Mouse (Mus musculus): ENCODE results near the gene Fermt2.
"Not testable (repeated sequence)": the region's sequence is repeated elsewhere in the genome, so short reads cannot be mapped to it uniquely, and the experiment has no call there.

Gene Fermt2

GRCm38 (mm10) chr14:45530364-45531345, 737 bp upstream of the Fermt2 start:
- in situ Hi-C loops (cut with MboI; ENCODE audit: low pct_unique_long_range_greater_than_20kb in 1 of 2, low sequenced_read_pairs in 2 of 2, unreplicated experiment in 1 of 2): no loop called here

- in situ Hi-C loops (cut with MboI; ENCODE audit: low pct_unique_long_range_greater_than_20kb in 1 of 2, low sequenced_read_pairs in 2 of 2, unreplicated experiment in 1 of 2): no loop called here
Measured at GRCm38 (mm10) chr14:45528861-45529260, 1.1 kb downstream of the Fermt2 start.

GRCm38 (mm10) chr14:45515771-45516170, 14.1 kb downstream of the Fermt2 start:
- in situ Hi-C loops (cut with MboI; ENCODE audit: low pct_unique_long_range_greater_than_20kb in 1 of 2, low sequenced_read_pairs in 2 of 2, unreplicated experiment in 1 of 2): no loop called here

GRCm38 (mm10) chr14:45510787-45511186, 19.1 kb downstream of the Fermt2 start:
- in situ Hi-C loops (cut with MboI; ENCODE audit: low pct_unique_long_range_greater_than_20kb in 1 of 2, low sequenced_read_pairs in 2 of 2, unreplicated experiment in 1 of 2): no loop called here

GRCm38 (mm10) chr14:45507923-45508322, 22.0 kb downstream of the Fermt2 start:
- in situ Hi-C loops (cut with MboI; ENCODE audit: low pct_unique_long_range_greater_than_20kb in 1 of 2, low sequenced_read_pairs in 2 of 2, unreplicated experiment in 1 of 2): no loop called here

- in situ Hi-C loops (cut with MboI; ENCODE audit: low pct_unique_long_range_greater_than_20kb in 1 of 2, low sequenced_read_pairs in 2 of 2, unreplicated experiment in 1 of 2): no loop called here
Measured at GRCm38 (mm10) chr14:45507447-45507846, 22.5 kb downstream of the Fermt2 start.

GRCm38 (mm10) chr14:45507032-45507431, 22.9 kb downstream of the Fermt2 start:
- in situ Hi-C loops (cut with MboI; ENCODE audit: low pct_unique_long_range_greater_than_20kb in 1 of 2, low sequenced_read_pairs in 2 of 2, unreplicated experiment in 1 of 2): no loop called here

GRCm38 (mm10) chr14:45506165-45506564, 23.8 kb downstream of the Fermt2 start:
- in situ Hi-C loops (cut with MboI; ENCODE audit: low pct_unique_long_range_greater_than_20kb in 1 of 2, low sequenced_read_pairs in 2 of 2, unreplicated experiment in 1 of 2): no loop called here

GRCm38 (mm10) chr14:45504422-45505113, 25.4 kb downstream of the Fermt2 start:
- in situ Hi-C loops (cut with MboI; ENCODE audit: low pct_unique_long_range_greater_than_20kb in 1 of 2, low sequenced_read_pairs in 2 of 2, unreplicated experiment in 1 of 2): no loop called here

- in situ Hi-C loops (cut with MboI; ENCODE audit: low pct_unique_long_range_greater_than_20kb in 1 of 2, low sequenced_read_pairs in 2 of 2, unreplicated experiment in 1 of 2): no loop called here
Measured at GRCm38 (mm10) chr14:45503934-45504333, 26.0 kb downstream of the Fermt2 start.

GRCm38 (mm10) chr14:45500052-45500451, 29.9 kb downstream of the Fermt2 start:
- in situ Hi-C loops (cut with MboI; ENCODE audit: low pct_unique_long_range_greater_than_20kb in 1 of 2, low sequenced_read_pairs in 2 of 2, unreplicated experiment in 1 of 2): no loop called here

- in situ Hi-C loops (cut with MboI; ENCODE audit: low pct_unique_long_range_greater_than_20kb in 1 of 2, low sequenced_read_pairs in 2 of 2, unreplicated experiment in 1 of 2): no loop called here
Measured at GRCm38 (mm10) chr14:45497116-45497515, 32.8 kb downstream of the Fermt2 start.

GRCm38 (mm10) chr14:45495810-45496209, 34.1 kb downstream of the Fermt2 start:
- in situ Hi-C loops (cut with MboI; ENCODE audit: low pct_unique_long_range_greater_than_20kb in 1 of 2, low sequenced_read_pairs in 2 of 2, unreplicated experiment in 1 of 2): not testable (repeated sequence)

GRCm38 (mm10) chr14:45493891-45494290, 36.0 kb downstream of the Fermt2 start:
- in situ Hi-C loops (cut with MboI; ENCODE audit: low pct_unique_long_range_greater_than_20kb in 1 of 2, low sequenced_read_pairs in 2 of 2, unreplicated experiment in 1 of 2): no loop called here

GRCm38 (mm10) chr14:45492668-45493067, 37.2 kb downstream of the Fermt2 start:
- in situ Hi-C loops (cut with MboI; ENCODE audit: low pct_unique_long_range_greater_than_20kb in 1 of 2, low sequenced_read_pairs in 2 of 2, unreplicated experiment in 1 of 2): no loop called here

- in situ Hi-C loops (cut with MboI; ENCODE audit: low pct_unique_long_range_greater_than_20kb in 1 of 2, low sequenced_read_pairs in 2 of 2, unreplicated experiment in 1 of 2): no loop called here
Measured at GRCm38 (mm10) chr14:45492038-45492437, 37.9 kb downstream of the Fermt2 start.

- in situ Hi-C loops (cut with MboI; ENCODE audit: low pct_unique_long_range_greater_than_20kb in 1 of 2, low sequenced_read_pairs in 2 of 2, unreplicated experiment in 1 of 2): not testable (repeated sequence)
Measured at GRCm38 (mm10) chr14:45487201-45487600, 42.7 kb downstream of the Fermt2 start.

GRCm38 (mm10) chr14:45483361-45483760, 46.6 kb downstream of the Fermt2 start:
- in situ Hi-C loops (cut with MboI; ENCODE audit: low pct_unique_long_range_greater_than_20kb in 1 of 2, low sequenced_read_pairs in 2 of 2, unreplicated experiment in 1 of 2): not testable (repeated sequence)

GRCm38 (mm10) chr14:45478977-45479806, 50.7 kb downstream of the Fermt2 start:
- in situ Hi-C loops (cut with MboI; ENCODE audit: low pct_unique_long_range_greater_than_20kb in 1 of 2, low sequenced_read_pairs in 2 of 2, unreplicated experiment in 1 of 2): no loop called here

Measured in mouse embryonic stem cell (cell line).